Mouse (Mus musculus): ENCODE measurements around the gene 2510009E07Rik. TPM values are rescaled to one million over a fixed set of nuclear protein-coding genes. Genes with fewer than 3 reads are reported as not detected.

2510009E07Rik gene
- total and polyA plus RNA-seq, 3 experiments: 10.9 to 25.2 (median 23.8) TPM

DNA sequence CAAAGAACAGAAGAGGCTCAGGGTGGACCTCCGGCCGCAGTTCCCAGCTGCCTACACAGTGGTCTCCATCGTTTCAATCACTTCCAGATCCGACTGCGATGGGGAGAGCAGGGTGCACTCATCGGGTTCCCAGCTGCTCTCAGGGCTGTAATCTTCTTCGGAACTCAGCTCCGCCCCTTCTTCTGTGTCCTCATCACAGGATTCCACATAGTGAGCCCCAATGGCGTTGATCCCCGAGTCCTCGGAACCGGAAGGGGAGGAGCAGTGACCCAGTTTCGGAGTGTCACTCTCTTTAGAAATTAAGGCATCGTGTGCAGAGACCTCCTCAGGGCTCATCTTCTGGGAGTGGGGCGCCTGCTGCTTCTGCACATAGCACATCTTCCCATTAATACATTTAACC, 41.3 kb downstream of the 2510009E07Rik start:
- TF ChIP-seq EP300 (IDR thresholded peaks at IDR 0.05; ENCODE audit: insufficient read depth, low read depth, low read length) (no peak), CTCF (IDR thresholded peaks at IDR 0.05) (no peak), POLR2A (IDR thresholded peaks at IDR 0.05; ENCODE audit: insufficient read depth, low read depth, low read length) (no peak)
- no peak for DNase-seq
- Histone ChIP-seq H3K9ac (ENCODE audit: low read depth, low read length) (no peak overlapping the region), H3K36me3 (ENCODE audit: control insufficient read depth, insufficient read depth, low read length) (0 out of 2 replicates have a peak, but pooled peaks cover 2% of the 10 kb centered on the region), H3K27ac (no peak overlapping the region), H3K79me2 (replicated peaks; ENCODE audit: control insufficient read depth, insufficient read depth, low read length) (no peaks in the 10 kb centered on the region), H3K4me1 (ENCODE audit: control insufficient read depth, insufficient read depth, low read length) (peaks cover 11% of the 10 kb centered on the region), H3K4me3 (no peak overlapping the region), H3K27me3 (ENCODE audit: control insufficient read depth, insufficient read depth, low read length) (no peaks in the 10 kb centered on the region)
- intact Hi-C loops (cut with DNase I): no loop called here
- 86% methylated on average over 15 of the region's 15 CpGs for WGBS

DNA sequence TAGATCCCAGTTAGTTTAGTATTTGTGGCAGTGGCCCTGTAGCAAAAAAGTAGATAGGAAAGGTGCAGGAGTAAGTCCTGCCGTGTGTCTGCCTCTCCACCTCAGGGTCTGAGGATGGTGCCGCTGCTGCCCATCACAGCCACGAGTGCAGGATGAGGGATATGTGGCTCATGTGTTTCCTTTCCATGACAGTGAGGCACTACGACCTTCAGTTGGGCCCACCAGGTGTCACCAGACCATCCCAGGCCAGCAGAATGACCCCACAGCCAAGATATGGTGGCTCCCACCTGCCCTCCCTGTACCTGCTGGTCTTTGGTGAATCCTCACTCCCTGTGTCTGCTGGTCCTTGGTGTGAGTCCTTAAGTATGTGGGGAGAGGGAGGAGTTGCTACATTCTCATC, 43.3 kb downstream of the 2510009E07Rik start:
- 93% methylated on average over 4 of the region's 4 CpGs for WGBS
- H3K27ac ChIP-seq: no peak overlapping the region
- no peak overlapping the region for H3K4me3 ChIP-seq
- no peak for DNase-seq
- H3K4me1 ChIP-seq (ENCODE audit: control insufficient read depth, insufficient read depth, low read length): peaks cover 11% of the 10 kb centered on the region
- TF ChIP-seq EP300 (IDR thresholded peaks at IDR 0.05; ENCODE audit: insufficient read depth, low read depth, low read length) (no peak), CTCF (IDR thresholded peaks at IDR 0.05) (no peak), POLR2A (IDR thresholded peaks at IDR 0.05; ENCODE audit: insufficient read depth, low read depth, low read length) (no peak)
- H3K9ac ChIP-seq (ENCODE audit: low read depth, low read length): no peak overlapping the region
- H3K79me2 ChIP-seq (replicated peaks; ENCODE audit: control insufficient read depth, insufficient read depth, low read length): no peaks in the 10 kb centered on the region
- 0 out of 2 replicates have a peak, but pooled peaks cover 2% of the 10 kb centered on the region for H3K36me3 ChIP-seq (ENCODE audit: control insufficient read depth, insufficient read depth, low read length)
- intact Hi-C loops (cut with DNase I): no loop called here
- H3K27me3 ChIP-seq (ENCODE audit: control insufficient read depth, insufficient read depth, low read length): no peaks in the 10 kb centered on the region

DNA sequence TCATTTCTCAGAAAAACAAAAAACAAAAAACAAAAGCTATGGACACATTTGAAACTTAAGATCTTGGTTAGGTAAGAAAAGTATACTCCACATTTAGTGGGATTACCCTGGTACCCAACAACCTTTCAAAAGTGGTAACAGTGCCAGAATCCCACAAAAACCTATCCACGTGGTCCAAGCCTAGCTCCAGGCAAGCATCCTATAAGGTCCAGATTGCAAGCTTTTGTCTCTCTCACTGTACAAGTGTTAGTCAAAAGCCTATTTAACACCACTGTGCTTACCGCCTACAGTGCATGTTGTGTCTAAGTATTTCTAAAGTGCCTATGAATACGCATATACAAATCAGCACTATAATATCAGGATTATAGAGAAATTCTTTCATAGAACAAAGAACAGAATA, 44.2 kb downstream of the 2510009E07Rik start:
- TF ChIP-seq CTCF (IDR thresholded peaks at IDR 0.05) (no peak), EP300 (IDR thresholded peaks at IDR 0.05; ENCODE audit: insufficient read depth, low read depth, low read length) (no peak), POLR2A (IDR thresholded peaks at IDR 0.05; ENCODE audit: insufficient read depth, low read depth, low read length) (no peak)
- H3K9ac ChIP-seq (ENCODE audit: low read depth, low read length): no peak overlapping the region
- 91% methylated on average over 3 of the region's 3 CpGs for WGBS

DNA sequence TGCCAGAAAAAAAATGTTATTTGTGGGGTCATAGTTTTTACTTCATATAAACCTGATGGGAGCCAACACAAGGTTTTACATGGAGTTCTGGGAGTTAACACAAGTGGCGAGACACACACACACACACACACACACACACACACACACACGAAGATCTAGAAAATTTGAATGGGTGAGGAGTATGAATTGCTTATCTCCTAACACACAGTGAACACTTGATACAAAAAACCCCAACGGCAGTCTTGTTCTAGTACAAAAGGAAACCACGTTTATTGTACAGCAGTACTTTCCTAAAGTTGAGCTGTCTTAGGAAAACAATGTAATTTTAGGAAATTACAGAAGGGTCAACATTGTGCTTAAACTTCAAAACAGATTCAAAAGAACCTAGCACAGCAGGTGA, 45.7 kb downstream of the 2510009E07Rik start:
- Histone ChIP-seq H3K27me3 (ENCODE audit: control insufficient read depth, insufficient read depth, low read length) (no peaks in the 10 kb centered on the region), H3K4me3 (no peak overlapping the region), H3K4me1 (ENCODE audit: control insufficient read depth, insufficient read depth, low read length) (peaks cover 9% of the 10 kb centered on the region), H3K27ac (no peak overlapping the region), H3K36me3 (ENCODE audit: control insufficient read depth, insufficient read depth, low read length) (no peaks in the 10 kb centered on the region), H3K9ac (ENCODE audit: low read depth, low read length) (no peak overlapping the region), H3K79me2 (replicated peaks; ENCODE audit: control insufficient read depth, insufficient read depth, low read length) (no peaks in the 10 kb centered on the region)
- intact Hi-C loops (cut with DNase I): no loop called here
- WGBS: 73% methylated on average over 4 of the region's 4 CpGs
- DNase-seq: no peak
- TF ChIP-seq POLR2A (IDR thresholded peaks at IDR 0.05; ENCODE audit: insufficient read depth, low read depth, low read length) (no peak), EP300 (IDR thresholded peaks at IDR 0.05; ENCODE audit: insufficient read depth, low read depth, low read length) (no peak), CTCF (IDR thresholded peaks at IDR 0.05) (no peak)

More for the DNA sequence above, 44.2 kb downstream of the 2510009E07Rik start:
- intact Hi-C loops (cut with DNase I): no loop called here
- Histone ChIP-seq H3K79me2 (replicated peaks; ENCODE audit: control insufficient read depth, insufficient read depth, low read length) (no peaks in the 10 kb centered on the region), H3K4me1 (ENCODE audit: control insufficient read depth, insufficient read depth, low read length) (peaks cover 9% of the 10 kb centered on the region; the same call in 1 of the 2 replicates), H3K36me3 (ENCODE audit: control insufficient read depth, insufficient read depth, low read length) (0 out of 2 replicates have a peak, but pooled peaks cover 2% of the 10 kb centered on the region), H3K4me3 (no peak overlapping the region), H3K27ac (no peak overlapping the region), H3K27me3 (ENCODE audit: control insufficient read depth, insufficient read depth, low read length) (no peaks in the 10 kb centered on the region)
- no peak for DNase-seq

DNA sequence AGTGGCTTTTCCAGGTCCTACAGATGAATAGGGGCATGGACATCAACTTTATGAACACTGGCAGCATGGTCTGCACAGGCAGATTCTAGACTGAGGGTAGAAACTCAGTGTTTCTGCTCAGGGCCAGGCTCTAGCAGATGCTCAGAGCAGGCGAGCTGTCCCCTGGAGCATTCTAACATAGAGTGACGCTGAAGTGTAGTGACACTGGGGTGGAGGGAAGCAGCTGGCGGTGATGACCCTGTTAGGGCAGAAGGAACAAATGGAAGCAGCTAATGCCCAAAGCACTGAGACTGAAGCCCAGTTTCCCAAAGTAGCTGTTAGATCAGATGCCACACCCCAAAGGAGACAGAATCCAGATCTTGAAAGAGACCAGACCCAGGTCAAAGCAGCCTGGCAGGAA, 48.0 kb downstream of the 2510009E07Rik start:
- Histone ChIP-seq H3K36me3 (ENCODE audit: control insufficient read depth, insufficient read depth, low read length) (no peaks in the 10 kb centered on the region), H3K27ac (no peak overlapping the region), H3K4me1 (ENCODE audit: control insufficient read depth, insufficient read depth, low read length) (peaks cover 28% of the 10 kb centered on the region), H3K79me2 (replicated peaks; ENCODE audit: control insufficient read depth, insufficient read depth, low read length) (no peaks in the 10 kb centered on the region), H3K9ac (ENCODE audit: low read depth, low read length) (no peak overlapping the region), H3K4me3 (no peak overlapping the region), H3K27me3 (ENCODE audit: control insufficient read depth, insufficient read depth, low read length) (no peaks in the 10 kb centered on the region)
- intact Hi-C loops (cut with DNase I): no loop called here
- no peak for DNase-seq
- no peak for TF ChIP-seq EP300 (IDR thresholded peaks at IDR 0.05; ENCODE audit: insufficient read depth, low read depth, low read length)
- no peak for TF ChIP-seq CTCF (IDR thresholded peaks at IDR 0.05)
- no peak for TF ChIP-seq POLR2A (IDR thresholded peaks at IDR 0.05; ENCODE audit: insufficient read depth, low read depth, low read length)
- WGBS: 97% methylated on average over 3 of the region's 3 CpGs

DNA sequence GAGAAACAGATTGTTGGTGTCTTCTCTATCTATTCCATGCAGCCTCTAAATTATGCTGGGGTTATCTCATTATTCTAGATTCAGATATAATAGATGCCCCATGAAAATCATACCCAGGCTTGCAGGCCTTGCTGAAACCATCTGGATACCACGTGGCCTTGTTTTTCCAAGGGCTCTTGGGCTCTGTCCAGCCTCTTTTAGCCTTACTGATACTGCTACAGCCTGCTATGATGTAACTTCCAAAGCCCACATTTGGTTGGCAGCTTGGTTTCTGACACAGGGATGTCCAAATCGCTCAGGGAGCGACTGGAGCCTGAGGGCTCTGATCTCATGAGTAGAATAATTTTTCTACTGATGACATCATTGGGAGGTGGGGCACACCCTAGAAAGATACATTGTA, 48.5 kb downstream of the 2510009E07Rik start:
- Histone ChIP-seq H3K4me3 (no peak overlapping the region), H3K4me1 (ENCODE audit: control insufficient read depth, insufficient read depth, low read length) (peaks cover 34% of the 10 kb centered on the region), H3K27ac (no peak overlapping the region), H3K27me3 (ENCODE audit: control insufficient read depth, insufficient read depth, low read length) (no peaks in the 10 kb centered on the region), H3K36me3 (ENCODE audit: control insufficient read depth, insufficient read depth, low read length) (no peaks in the 10 kb centered on the region), H3K9ac (ENCODE audit: low read depth, low read length) (no peak overlapping the region), H3K79me2 (replicated peaks; ENCODE audit: control insufficient read depth, insufficient read depth, low read length) (no peaks in the 10 kb centered on the region)
- 43% methylated on average over 3 of the region's 3 CpGs for WGBS
- intact Hi-C loops (cut with DNase I): no loop called here
- no peak for TF ChIP-seq CTCF (IDR thresholded peaks at IDR 0.05)
- no peak for TF ChIP-seq POLR2A (IDR thresholded peaks at IDR 0.05; ENCODE audit: insufficient read depth, low read depth, low read length)
- TF ChIP-seq EP300 (IDR thresholded peaks at IDR 0.05; ENCODE audit: insufficient read depth, low read depth, low read length): no peak
- peak in 1 of 2 experiments; percentile 54 for DNase-seq

Data from heart, adult 2 months (tissue).